Mouse (Mus musculus) retina, embryonic 14.5 days (tissue): ENCODE data around the gene Cd52.

Experiments
- DNase-seq: peaks from one replicate; pipeline ENCODE4 v3.0.0-alpha.2; 2015; ENCODE audit warnings: low spot score

The Cd52 gene

GRCm38 (mm10) chr4:134051912-134052311 lies 43.0 kb downstream of the Cd52 start:
- DNase-seq = no peak

GRCm38 (mm10) chr4:134047648-134048047 lies 47.2 kb downstream of the Cd52 start:
- DNase-seq = no peak

- no peak for DNase-seq
Measured at GRCm38 (mm10) chr4:134043041-134043440, 51.8 kb downstream of the Cd52 start.

GRCm38 (mm10) chr4:134041317-134042123 lies 53.4 kb downstream of the Cd52 start:
- peak; percentile 31 for DNase-seq

- DNase-seq = peak; percentile 85
Measured at GRCm38 (mm10) chr4:134035953-134036352, 58.9 kb downstream of the Cd52 start.
